Mouse (Mus musculus): ENCODE measurements around the gene Gm4450. TPM values are rescaled to one million over a fixed set of nuclear protein-coding genes. Genes with fewer than 3 reads are reported as not detected.

The Gm4450 gene
- polyA plus RNA-seq, 1 experiment from 2014 or later, result 0.30 TPM

- TF ChIP-seq CTCF (IDR thresholded peaks at IDR 0.05), result no peak
- in situ Hi-C loops (cut with MboI; ENCODE audit: low pct_unique_long_range_greater_than_20kb), result no loop called here
- CTCF ChIA-PET, result interaction anchor here (0.8 to 1.6 kb wide), 3 partner anchors 13 to 73 kb away, joined by 3 to 5 read pairs (median 5); partner anchors contain the start of gene Zfp697
- no peaks in the 10 kb centered on the region for H3K27me3 ChIP-seq
- ATAC-seq (no peak), DNase-seq (ENCODE audit: low read depth, low spot score) (no peak)
- POLR2A ChIA-PET, result interaction anchor here (0.8 kb wide), 1 partner anchor 96 kb away, joined by 6 read pairs; no protein-coding TSS in a partner anchor
These were observed 21.9 kb downstream of the Gm4450 start for GRCm38 (mm10) chr3:98435030-98435429.

GRCm38 (mm10) chr3:98434088-98434816, 22.7 kb downstream of the Gm4450 start:
- H3K27me3 ChIP-seq, result no peaks in the 10 kb centered on the region
- DNase-seq (ENCODE audit: low read depth, low spot score), result no peak
- TF ChIP-seq CTCF (IDR thresholded peaks at IDR 0.05), result no peak
- ChIA-PET CTCF (no interaction called here), POLR2A (no interaction called here)
- no peak for ATAC-seq
- in situ Hi-C loops (cut with MboI; ENCODE audit: low pct_unique_long_range_greater_than_20kb), result no loop called here

- ChIA-PET CTCF (interaction anchor here (1.4 to 2.6 kb wide), 3 partner anchors 9 to 66 kb away, joined by 4 to 8 read pairs (median 7); no protein-coding TSS in a partner anchor), POLR2A (interaction anchor here (2.1 kb wide), 1 partner anchor 47 kb away, joined by 7 read pairs; the partner anchor contains the start of gene Zfp697)
- DNase-seq (ENCODE audit: low read depth, low spot score) (no peak), ATAC-seq (no peak)
- no peaks in the 10 kb centered on the region for H3K27me3 ChIP-seq
- no peak for TF ChIP-seq CTCF (IDR thresholded peaks at IDR 0.05)
- in situ Hi-C loops (cut with MboI; ENCODE audit: low pct_unique_long_range_greater_than_20kb), result no loop called here
These were observed 27.9 kb downstream of the Gm4450 start for GRCm38 (mm10) chr3:98428928-98429525.

DNA sequence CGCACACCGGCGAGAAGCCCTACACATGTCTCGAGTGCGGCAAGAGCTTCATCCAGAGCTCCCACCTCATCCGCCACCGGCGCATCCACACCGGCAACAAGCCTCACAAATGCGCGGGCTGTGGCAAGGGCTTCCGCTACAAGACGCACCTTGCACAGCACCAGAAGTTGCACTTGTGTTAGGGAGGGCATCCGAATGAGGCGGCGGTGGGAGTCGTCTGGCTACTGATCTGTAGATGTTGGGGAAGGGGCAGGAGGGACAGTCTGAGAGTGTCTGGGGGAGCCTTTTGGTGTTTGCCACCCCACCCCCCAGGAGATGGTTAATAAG, 28.5 kb downstream of the Gm4450 start:
- in situ Hi-C loops (cut with MboI; ENCODE audit: low pct_unique_long_range_greater_than_20kb), result no loop called here
- DNase-seq (ENCODE audit: low read depth, low spot score) (no peak), ATAC-seq (no peak)
- ChIA-PET POLR2A (interaction anchor here (2.1 kb wide), 1 partner anchor 46 kb away, joined by 7 read pairs; the partner anchor contains the start of gene Zfp697), CTCF (interaction anchor here (1.4 to 2.6 kb wide), 3 partner anchors 8 to 66 kb away, joined by 4 to 8 read pairs (median 7); no protein-coding TSS in a partner anchor)
- H3K27me3 ChIP-seq, result no peaks in the 10 kb centered on the region
- TF ChIP-seq CTCF (IDR thresholded peaks at IDR 0.05), result no peak

GRCm38 (mm10) chr3:98427600-98428448, 29.1 kb downstream of the Gm4450 start:
- ChIA-PET CTCF (interaction anchor here (1.4 to 2.6 kb wide), 3 partner anchors 8 to 65 kb away, joined by 4 to 8 read pairs (median 7); no protein-coding TSS in a partner anchor), POLR2A (interaction anchor here (2.1 kb wide), 1 partner anchor 45 kb away, joined by 7 read pairs; the partner anchor contains the start of gene Zfp697)
- TF ChIP-seq CTCF (IDR thresholded peaks at IDR 0.05), result no peak
- ATAC-seq (no peak), DNase-seq (ENCODE audit: low read depth, low spot score) (no peak)
- in situ Hi-C loops (cut with MboI; ENCODE audit: low pct_unique_long_range_greater_than_20kb), result no loop called here
- H3K27me3 ChIP-seq, result no peaks in the 10 kb centered on the region

- in situ Hi-C loops (cut with MboI; ENCODE audit: low pct_unique_long_range_greater_than_20kb), result no loop called here
- no peaks in the 10 kb centered on the region for H3K27me3 ChIP-seq
- TF ChIP-seq CTCF (IDR thresholded peaks at IDR 0.05), result no peak
- DNase-seq (ENCODE audit: low read depth, low spot score), result no peak
- POLR2A ChIA-PET, result no interaction called here
- no peak for ATAC-seq
- CTCF ChIA-PET, result no interaction called here
These were observed 29.7 kb downstream of the Gm4450 start for GRCm38 (mm10) chr3:98427260-98427599.

GRCm38 (mm10) chr3:98426749-98427148, 30.2 kb downstream of the Gm4450 start:
- CTCF ChIA-PET, result no interaction called here
- DNase-seq (ENCODE audit: low read depth, low spot score), result no peak
- H3K27me3 ChIP-seq, result no peaks in the 10 kb centered on the region
- in situ Hi-C loops (cut with MboI; ENCODE audit: low pct_unique_long_range_greater_than_20kb), result no loop called here
- no peak for TF ChIP-seq CTCF (IDR thresholded peaks at IDR 0.05)
- no peak for ATAC-seq
- POLR2A ChIA-PET, result no interaction called here

GRCm38 (mm10) chr3:98422926-98423325, 34.0 kb downstream of the Gm4450 start:
- ATAC-seq, result no peak
- in situ Hi-C loops (cut with MboI; ENCODE audit: low pct_unique_long_range_greater_than_20kb), result no loop called here
- TF ChIP-seq CTCF (IDR thresholded peaks at IDR 0.05), result no peak
- ChIA-PET POLR2A (interaction anchor here (1.4 kb wide), 1 partner anchor 68 kb away, joined by 3 read pairs; no protein-coding TSS in a partner anchor), CTCF (no interaction called here)
- no peak for DNase-seq (ENCODE audit: low read depth, low spot score)
- no peaks in the 10 kb centered on the region for H3K27me3 ChIP-seq

- DNase-seq (ENCODE audit: low read depth, low spot score) (no peak), ATAC-seq (peak; percentile 70)
- H3K27me3 ChIP-seq, result no peaks in the 10 kb centered on the region
- POLR2A ChIA-PET, result interaction anchor here (4.5 kb wide), 1 partner anchor 36 kb away, joined by 26 read pairs; the partner anchor contains the start of gene Zfp697
- CTCF ChIA-PET, result interaction anchor here (1.1 to 3.4 kb wide), 6 partner anchors 9 to 65 kb away, joined by 3 to 11 read pairs (median 6); partner anchors contain the start of gene Zfp697
- TF ChIP-seq CTCF (IDR thresholded peaks at IDR 0.05), result no peak
- in situ Hi-C loops (cut with MboI; ENCODE audit: low pct_unique_long_range_greater_than_20kb), result loop anchor here (5.0 to 10.0 kb wide), 2 partner anchors 37 to 375 kb away; partner anchors contain the start of gene Zfp697
These were observed 37.2 kb downstream of the Gm4450 start for GRCm38 (mm10) chr3:98419786-98420070.

Measured in Patski (cell line).